ENCODE assay signal across 8 mouse cellular contexts in the genomic region with DNA sequence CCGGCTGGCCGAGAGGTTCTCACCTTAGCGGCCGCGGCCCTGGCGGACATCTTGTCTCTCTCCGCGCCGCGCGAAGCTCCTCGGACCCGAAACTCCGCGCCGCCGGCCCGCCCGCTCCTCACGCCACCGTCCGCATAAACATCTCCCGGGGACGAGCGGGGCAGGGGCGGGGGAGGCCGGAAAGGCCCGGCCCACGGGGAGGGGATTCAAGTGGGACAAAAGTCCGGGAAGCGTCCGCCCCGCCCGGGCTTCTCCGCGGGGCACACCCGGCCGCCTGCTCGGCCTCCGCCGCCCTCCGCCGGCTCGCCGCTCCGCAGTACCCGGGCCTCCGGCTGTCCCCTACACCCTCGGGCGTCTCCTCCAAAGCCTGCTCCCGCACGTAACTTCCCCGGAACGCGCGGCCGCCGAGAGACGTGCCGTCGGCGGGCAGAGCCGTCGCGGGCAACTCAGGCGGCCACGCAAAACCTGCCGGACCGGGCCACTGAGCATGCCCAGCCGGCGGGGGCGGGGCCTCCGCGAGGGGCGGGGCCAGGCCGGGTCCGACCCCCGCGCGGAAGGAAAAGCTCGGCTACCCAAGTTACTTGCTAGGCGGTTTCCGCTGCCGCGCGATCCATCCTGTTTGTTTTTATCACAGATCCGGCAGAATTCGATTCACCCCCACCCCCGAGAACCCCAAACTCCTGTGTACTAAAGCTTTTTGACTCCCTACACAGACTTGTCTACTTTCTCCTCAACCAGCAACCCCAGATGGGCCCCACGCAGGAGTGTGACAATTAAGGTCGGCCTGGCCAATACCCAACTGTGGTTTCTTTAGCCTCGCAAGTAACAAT.
DNase-seq lines count a peak whose midpoint lies in the region; ATAC-seq and TF ChIP-seq lines count a peak whose summit lies in the region.

No protein-coding gene starts in this region.

- H3K4me1 ChIP-seq in embryonic facial prominence, embryonic 10.5 days = peaks cover 35% of the 10 kb centered on the region
- H3K4me1 ChIP-seq in intestine, postnatal 0 days (replicated peaks; ENCODE audit: control insufficient read depth, insufficient read depth, low read length) = no peaks in the 10 kb centered on the region; the same call in 1 of the 2 replicates
- H3K4me1 ChIP-seq in midbrain, embryonic 10.5 days = peaks cover 58% of the 10 kb centered on the region

- peak overlapping the region; percentile 81 for H3K4me3 ChIP-seq in embryonic facial prominence, embryonic 10.5 days
- peak overlapping the region; percentile 93 for H3K4me3 ChIP-seq in intestine, postnatal 0 days (ENCODE audit: low read depth, low read length)
- H3K4me3 ChIP-seq in midbrain, embryonic 10.5 days = peak overlapping the region; percentile 94

- peak overlapping the region; percentile 63 for H3K4me2 ChIP-seq in intestine, postnatal 0 days (replicated peaks; ENCODE audit: low read depth)

- TF ChIP-seq CTCF in intestine, postnatal 0 days (IDR thresholded peaks at IDR 0.05; ENCODE audit: low read depth) = no peak

- peak overlapping the region; percentile 97 for H3K9ac ChIP-seq in intestine, postnatal 0 days (ENCODE audit: low read depth, low read length)

- no peaks in the 10 kb centered on the region for H3K9me3 ChIP-seq in embryonic facial prominence, embryonic 10.5 days
- H3K9me3 ChIP-seq in intestine, postnatal 0 days (ENCODE audit: control insufficient read depth) = no peaks in the 10 kb centered on the region
- no peaks in the 10 kb centered on the region for H3K9me3 ChIP-seq in midbrain, embryonic 10.5 days (replicated peaks)

- under 1% methylated on average over 92 of the region's 92 CpGs for WGBS in embryonic facial prominence, embryonic 10.5 days
- WGBS in intestine, postnatal 0 days = under 1% methylated on average over 55 of the region's 92 CpGs
- WGBS in midbrain, embryonic 10.5 days = under 1% methylated on average over 69 of the region's 92 CpGs

- H3K36me3 ChIP-seq in embryonic facial prominence, embryonic 10.5 days (replicated peaks) = no peaks in the 10 kb centered on the region
- H3K36me3 ChIP-seq in intestine, postnatal 0 days (ENCODE audit: control insufficient read depth, insufficient read depth) = no peaks in the 10 kb centered on the region
- no peaks in the 10 kb centered on the region for H3K36me3 ChIP-seq in midbrain, embryonic 10.5 days

- intact Hi-C loops in left cerebral cortex, postnatal 36 days (cut with DNase I) = loop anchor here (5.0 kb wide), 1 partner anchor 41 kb away; no protein-coding TSS in a partner anchor

- ATAC-seq in intestine, postnatal 0 days = peak; percentile 93
- no peak for ATAC-seq in activated CD4-positive, CD25-positive, alpha-beta regulatory T cell, adult 4 months

- peak overlapping the region; percentile 94 for H3K27ac ChIP-seq in embryonic facial prominence, embryonic 10.5 days (replicated peaks)
- peak overlapping the region; percentile 98 for H3K27ac ChIP-seq in intestine, postnatal 0 days (ENCODE audit: low read depth, low read length)
- H3K27ac ChIP-seq in midbrain, embryonic 10.5 days (replicated peaks) = peak overlapping the region; percentile 98

- peak; percentile 97 for DNase-seq in adrenal gland, postnatal 10 days
- peak; percentile 94 for DNase-seq in embryonic facial prominence, embryonic 10.5 days (ENCODE audit: low spot score)
- peak; percentile 89 to 91 for DNase-seq in gastrocnemius, postnatal 4 days (ENCODE audit: low spot score in 2 of 2)
- DNase-seq in left cerebral cortex, postnatal 36 days (ENCODE audit: low spot score in 2 of 2) = peak; percentile 89 to 92
- DNase-seq in midbrain, embryonic 10.5 days (ENCODE audit: low spot score) = peak; percentile 88
- DNase-seq in skeletal muscle tissue, adult 2 months (ENCODE audit: low read depth, low spot score) = peak; percentile 63

- H3K27me3 ChIP-seq in embryonic facial prominence, embryonic 10.5 days (replicated peaks; ENCODE audit: low read depth, poor library complexity, severe bottlenecking) = no peaks in the 10 kb centered on the region
- no peaks in the 10 kb centered on the region for H3K27me3 ChIP-seq in intestine, postnatal 0 days (replicated peaks; ENCODE audit: control insufficient read depth, insufficient read depth, low read length)
- H3K27me3 ChIP-seq in midbrain, embryonic 10.5 days (ENCODE audit: low read depth, poor library complexity, severe bottlenecking) = no peaks in the 10 kb centered on the region
